Mouse (Mus musculus) adrenal gland (tissue): ENCODE results near the gene Ryk.

Experiments used
- intact Hi-C: fragments of 180-260 bp; cut with DNase I; formaldehyde crosslinking; loops from one replicate; pipeline ENCODE4 v1.15.1; 2025

Ryk gene

GRCm38 (mm10) chr9:102944891-102945290, 110.2 kb downstream of the Ryk start:
- intact Hi-C loops, result no loop called here

- intact Hi-C loops, result no loop called here
Measured at GRCm38 (mm10) chr9:102946469-102947015, 111.8 kb downstream of the Ryk start.

GRCm38 (mm10) chr9:102948706-102949105, 114.0 kb downstream of the Ryk start:
- intact Hi-C loops, result no loop called here

GRCm38 (mm10) chr9:102951091-102951994, 116.6 kb downstream of the Ryk start:
- intact Hi-C loops, result no loop called here

GRCm38 (mm10) chr9:102955866-102956265, 121.1 kb downstream of the Ryk start:
- intact Hi-C loops, result no loop called here
